Mouse (Mus musculus): ENCODE data around the gene Usp32. TPM values are rescaled to one million over a fixed set of nuclear protein-coding genes. Genes with fewer than 3 reads are reported as not detected.

Usp32 gene
- polyA plus RNA-seq, 1 experiment from 2014 or later: 7.1 TPM

- H3K4me1 ChIP-seq (ENCODE audit: control insufficient read depth, insufficient read depth, low read length): no peaks in the 10 kb centered on the region
- no peak overlapping the region for H3K4me2 ChIP-seq (replicated peaks; ENCODE audit: low read depth, low read length)
- no peak overlapping the region for H3K9ac ChIP-seq (ENCODE audit: low read depth, low read length)
- H3K27ac ChIP-seq (ENCODE audit: low read depth, low read length): no peak overlapping the region
- H3K9me3 ChIP-seq (ENCODE audit: control insufficient read depth, low read length): no peaks in the 10 kb centered on the region
- no peak for ATAC-seq (ENCODE audit: low FRiP score, low TSS enrichment)
- no peak overlapping the region for H3K4me3 ChIP-seq (ENCODE audit: low read length)
- 0 out of 2 replicates have a peak, but pooled peaks cover 4% of the 10 kb centered on the region for H3K36me3 ChIP-seq (ENCODE audit: control insufficient read depth, insufficient read depth, low read length)
- H3K27me3 ChIP-seq (ENCODE audit: control insufficient read depth, insufficient read depth, low read length): no peaks in the 10 kb centered on the region
These were observed 30.0 kb downstream of the Usp32 start for GRCm38 (mm10) chr11:85109957-85110356.

DNA sequence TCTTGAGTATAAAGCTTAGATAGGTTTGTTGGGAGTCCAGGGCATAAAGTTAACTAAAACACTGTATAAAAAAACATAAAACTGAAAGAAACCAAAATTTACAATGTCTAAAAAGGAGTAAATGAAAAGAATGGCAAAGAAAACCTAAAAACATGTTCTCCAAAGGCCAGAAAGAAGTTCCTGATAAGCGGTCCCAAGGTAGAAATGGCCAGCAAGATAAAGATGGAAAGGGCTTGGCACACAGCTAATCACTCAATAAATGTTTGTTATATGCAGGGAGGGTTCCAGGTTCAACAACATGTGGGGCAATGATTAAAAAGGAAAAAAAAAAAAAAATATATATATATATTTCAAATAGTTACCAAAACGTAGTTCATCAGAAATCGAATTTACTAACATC, 32.7 kb downstream of the Usp32 start:
- Histone ChIP-seq H3K27ac (ENCODE audit: low read depth, low read length) (no peak overlapping the region), H3K9me3 (ENCODE audit: control insufficient read depth, low read length) (no peaks in the 10 kb centered on the region), H3K4me1 (ENCODE audit: control insufficient read depth, insufficient read depth, low read length) (no peaks in the 10 kb centered on the region), H3K27me3 (ENCODE audit: control insufficient read depth, insufficient read depth, low read length) (no peaks in the 10 kb centered on the region), H3K9ac (ENCODE audit: low read depth, low read length) (no peak overlapping the region), H3K4me2 (replicated peaks; ENCODE audit: low read depth, low read length) (no peak overlapping the region), H3K4me3 (ENCODE audit: low read length) (no peak overlapping the region), H3K36me3 (ENCODE audit: control insufficient read depth, insufficient read depth, low read length) (0 out of 2 replicates have a peak, but pooled peaks cover 4% of the 10 kb centered on the region)
- no peak for ATAC-seq (ENCODE audit: low FRiP score, low TSS enrichment)
- 92% methylated on average over 3 of the region's 3 CpGs for WGBS

DNA sequence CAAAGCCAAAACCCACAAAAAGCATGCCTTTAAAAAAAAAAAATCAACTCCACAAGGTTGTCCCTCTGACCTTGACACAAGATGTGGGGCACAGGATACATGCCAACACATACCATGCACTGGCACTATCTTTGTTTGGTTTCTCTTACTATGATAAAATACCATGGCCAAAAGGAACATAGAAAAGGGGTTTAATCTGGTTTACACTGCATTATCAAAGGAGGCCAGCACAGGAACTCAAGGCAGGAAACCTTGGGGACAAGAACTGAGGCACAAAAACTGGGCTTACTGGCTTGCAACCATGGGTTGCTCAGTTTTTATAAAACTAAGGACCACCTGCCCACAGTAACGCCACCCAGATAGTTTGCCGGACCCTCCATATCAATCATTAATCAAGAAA, 34.1 kb downstream of the Usp32 start:
- WGBS: 81% methylated on average over 2 of the region's 2 CpGs
- no peaks in the 10 kb centered on the region for H3K9me3 ChIP-seq (ENCODE audit: control insufficient read depth, low read length)
- no peak overlapping the region for H3K9ac ChIP-seq (ENCODE audit: low read depth, low read length)
- no peak overlapping the region for H3K4me3 ChIP-seq (ENCODE audit: low read length)
- no peak overlapping the region for H3K27ac ChIP-seq (ENCODE audit: low read depth, low read length)
- H3K4me1 ChIP-seq (ENCODE audit: control insufficient read depth, insufficient read depth, low read length): no peaks in the 10 kb centered on the region
- H3K4me2 ChIP-seq (replicated peaks; ENCODE audit: low read depth, low read length): no peak overlapping the region
- H3K36me3 ChIP-seq (ENCODE audit: control insufficient read depth, insufficient read depth, low read length): no peaks in the 10 kb centered on the region
- no peaks in the 10 kb centered on the region for H3K27me3 ChIP-seq (ENCODE audit: control insufficient read depth, insufficient read depth, low read length)
- ATAC-seq (ENCODE audit: low FRiP score, low TSS enrichment): no peak

GRCm38 (mm10) chr11:85103763-85104162, 36.2 kb downstream of the Usp32 start:
- no peak overlapping the region for H3K9ac ChIP-seq (ENCODE audit: low read depth, low read length)
- no peak for ATAC-seq (ENCODE audit: low FRiP score, low TSS enrichment)
- H3K4me2 ChIP-seq (replicated peaks; ENCODE audit: low read depth, low read length): no peak overlapping the region
- no peak overlapping the region for H3K4me3 ChIP-seq (ENCODE audit: low read length)
- no peaks in the 10 kb centered on the region for H3K36me3 ChIP-seq (ENCODE audit: control insufficient read depth, insufficient read depth, low read length)
- no peak overlapping the region for H3K27ac ChIP-seq (ENCODE audit: low read depth, low read length)
- 47% methylated on average over 2 of the region's 2 CpGs for WGBS
- H3K4me1 ChIP-seq (ENCODE audit: control insufficient read depth, insufficient read depth, low read length): no peaks in the 10 kb centered on the region
- H3K9me3 ChIP-seq (ENCODE audit: control insufficient read depth, low read length): no peaks in the 10 kb centered on the region
- no peaks in the 10 kb centered on the region for H3K27me3 ChIP-seq (ENCODE audit: control insufficient read depth, insufficient read depth, low read length)

DNA sequence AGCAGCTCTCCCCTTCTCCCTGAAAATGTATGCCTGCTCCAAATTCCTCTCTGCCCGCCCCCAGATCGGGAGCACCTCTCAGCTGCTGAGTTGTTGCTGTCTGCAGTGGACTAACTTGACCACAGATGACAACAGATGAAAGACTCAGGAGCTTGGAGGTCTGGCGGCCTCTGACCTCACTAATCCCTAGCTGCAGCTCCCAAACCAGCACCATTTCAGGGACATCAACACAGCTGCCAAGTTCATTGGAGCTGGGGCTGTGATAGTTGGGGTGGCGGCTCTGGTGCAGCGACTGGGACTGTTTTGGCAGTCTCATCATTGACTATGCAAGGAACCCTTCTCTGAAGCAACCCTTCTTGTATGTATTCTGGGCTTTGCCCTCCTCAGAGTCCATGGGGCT, 44.8 kb downstream of the Usp32 start:
- no peaks in the 10 kb centered on the region for H3K4me1 ChIP-seq (ENCODE audit: control insufficient read depth, insufficient read depth, low read length)
- WGBS: 64% methylated on average over 5 of the region's 5 CpGs
- H3K9me3 ChIP-seq (ENCODE audit: control insufficient read depth, low read length): no peaks in the 10 kb centered on the region
- H3K4me2 ChIP-seq (replicated peaks; ENCODE audit: low read depth, low read length): no peak overlapping the region
- no peaks in the 10 kb centered on the region for H3K27me3 ChIP-seq (ENCODE audit: control insufficient read depth, insufficient read depth, low read length)
- H3K9ac ChIP-seq (ENCODE audit: low read depth, low read length): no peak overlapping the region
- no peak overlapping the region for H3K4me3 ChIP-seq (ENCODE audit: low read length)
- no peak overlapping the region for H3K27ac ChIP-seq (ENCODE audit: low read depth, low read length)
- no peak for ATAC-seq (ENCODE audit: low FRiP score, low TSS enrichment)
- H3K36me3 ChIP-seq (ENCODE audit: control insufficient read depth, insufficient read depth, low read length): no peaks in the 10 kb centered on the region

GRCm38 (mm10) chr11:85086253-85086652, 53.7 kb downstream of the Usp32 start:
- H3K9me3 ChIP-seq (ENCODE audit: control insufficient read depth, low read length): no peaks in the 10 kb centered on the region
- no peak overlapping the region for H3K27ac ChIP-seq (ENCODE audit: low read depth, low read length)
- H3K36me3 ChIP-seq (ENCODE audit: control insufficient read depth, insufficient read depth, low read length): no peaks in the 10 kb centered on the region
- H3K9ac ChIP-seq (ENCODE audit: low read depth, low read length): no peak overlapping the region
- no peak overlapping the region for H3K4me2 ChIP-seq (replicated peaks; ENCODE audit: low read depth, low read length)
- no peak for ATAC-seq (ENCODE audit: low FRiP score, low TSS enrichment)
- no peaks in the 10 kb centered on the region for H3K4me1 ChIP-seq (ENCODE audit: control insufficient read depth, insufficient read depth, low read length)
- H3K4me3 ChIP-seq (ENCODE audit: low read length): no peak overlapping the region
- H3K27me3 ChIP-seq (ENCODE audit: control insufficient read depth, insufficient read depth, low read length): no peaks in the 10 kb centered on the region

GRCm38 (mm10) chr11:85067871-85068270, 72.1 kb downstream of the Usp32 start:
- H3K9ac ChIP-seq (ENCODE audit: low read depth, low read length): no peak overlapping the region
- H3K4me2 ChIP-seq (replicated peaks; ENCODE audit: low read depth, low read length): no peak overlapping the region
- no peaks in the 10 kb centered on the region for H3K4me1 ChIP-seq (ENCODE audit: control insufficient read depth, insufficient read depth, low read length)
- no peaks in the 10 kb centered on the region for H3K36me3 ChIP-seq (ENCODE audit: control insufficient read depth, insufficient read depth, low read length)
- no peak for ATAC-seq (ENCODE audit: low FRiP score, low TSS enrichment)
- H3K9me3 ChIP-seq (ENCODE audit: control insufficient read depth, low read length): no peaks in the 10 kb centered on the region
- WGBS: 98% methylated on average over 4 of the region's 4 CpGs
- no peak overlapping the region for H3K27ac ChIP-seq (ENCODE audit: low read depth, low read length)
- H3K27me3 ChIP-seq (ENCODE audit: control insufficient read depth, insufficient read depth, low read length): no peaks in the 10 kb centered on the region
- H3K4me3 ChIP-seq (ENCODE audit: low read length): no peak overlapping the region

DNA sequence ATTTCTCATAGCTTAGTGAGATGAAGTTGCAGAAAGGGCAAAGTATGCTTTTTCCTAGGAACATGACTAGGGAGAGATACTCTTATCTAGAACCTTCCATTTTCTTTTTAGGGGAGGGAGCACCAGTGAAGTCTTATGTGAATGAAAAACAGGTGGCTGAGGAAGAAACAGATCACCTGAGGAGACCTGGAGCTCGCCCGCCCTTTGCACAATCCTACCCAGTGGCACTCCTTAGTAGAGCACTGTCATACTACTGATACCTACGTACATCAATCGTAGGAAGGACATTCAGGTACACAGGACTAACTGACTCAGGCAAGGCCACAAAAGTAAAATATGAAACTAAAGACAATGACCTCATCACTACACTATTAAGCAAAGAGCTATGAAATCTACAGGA, 81.4 kb downstream of the Usp32 start:
- no peak overlapping the region for H3K4me2 ChIP-seq (replicated peaks; ENCODE audit: low read depth, low read length)
- no peak overlapping the region for H3K9ac ChIP-seq (ENCODE audit: low read depth, low read length)
- H3K4me3 ChIP-seq (ENCODE audit: low read length): no peak overlapping the region
- no peak for ATAC-seq (ENCODE audit: low FRiP score, low TSS enrichment)
- no peaks in the 10 kb centered on the region for H3K4me1 ChIP-seq (ENCODE audit: control insufficient read depth, insufficient read depth, low read length)
- peaks cover 2% of the 10 kb centered on the region; the same call in 1 of the 2 replicates for H3K36me3 ChIP-seq (ENCODE audit: control insufficient read depth, insufficient read depth, low read length)
- no peaks in the 10 kb centered on the region for H3K9me3 ChIP-seq (ENCODE audit: control insufficient read depth, low read length)
- 91% methylated on average over 4 of the region's 4 CpGs for WGBS
- no peak overlapping the region for H3K27ac ChIP-seq (ENCODE audit: low read depth, low read length)
- H3K27me3 ChIP-seq (ENCODE audit: control insufficient read depth, insufficient read depth, low read length): no peaks in the 10 kb centered on the region

DNA sequence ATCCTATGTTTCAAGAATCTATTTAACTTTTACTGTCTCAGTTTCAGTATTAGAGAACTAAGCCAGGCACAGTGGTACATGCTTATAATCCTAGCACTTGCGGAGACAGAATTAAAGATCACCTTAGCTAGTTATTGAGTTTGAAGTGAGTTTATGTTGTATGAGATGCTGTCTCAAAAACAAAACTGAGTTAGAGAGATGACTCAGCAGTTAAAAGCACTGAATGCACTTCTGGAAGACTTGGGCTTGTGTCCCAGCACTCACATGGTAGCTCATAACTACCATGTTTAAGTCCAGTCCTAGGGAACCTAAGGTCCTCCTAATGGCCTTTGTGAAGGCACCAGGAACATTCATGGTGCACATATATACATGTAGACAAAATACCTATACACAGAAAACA, 82.4 kb downstream of the Usp32 start:
- ATAC-seq (ENCODE audit: low FRiP score, low TSS enrichment): no peak
- no peak overlapping the region for H3K27ac ChIP-seq (ENCODE audit: low read depth, low read length)
- H3K9me3 ChIP-seq (ENCODE audit: control insufficient read depth, low read length): no peaks in the 10 kb centered on the region
- H3K36me3 ChIP-seq (ENCODE audit: control insufficient read depth, insufficient read depth, low read length): peaks cover 2% of the 10 kb centered on the region; the same call in 1 of the 2 replicates
- no peak overlapping the region for H3K4me3 ChIP-seq (ENCODE audit: low read length)
- no peak overlapping the region for H3K9ac ChIP-seq (ENCODE audit: low read depth, low read length)
- no peaks in the 10 kb centered on the region for H3K27me3 ChIP-seq (ENCODE audit: control insufficient read depth, insufficient read depth, low read length)
- H3K4me2 ChIP-seq (replicated peaks; ENCODE audit: low read depth, low read length): no peak overlapping the region
- WGBS: 95% methylated on average over 1 of the region's 1 CpGs
- no peaks in the 10 kb centered on the region for H3K4me1 ChIP-seq (ENCODE audit: control insufficient read depth, insufficient read depth, low read length)

GRCm38 (mm10) chr11:85056901-85057300, 83.1 kb downstream of the Usp32 start:
- H3K9ac ChIP-seq (ENCODE audit: low read depth, low read length): no peak overlapping the region
- peaks cover 2% of the 10 kb centered on the region; the same call in 1 of the 2 replicates for H3K36me3 ChIP-seq (ENCODE audit: control insufficient read depth, insufficient read depth, low read length)
- 89% methylated on average over 5 of the region's 5 CpGs for WGBS
- H3K27me3 ChIP-seq (ENCODE audit: control insufficient read depth, insufficient read depth, low read length): no peaks in the 10 kb centered on the region
- no peak overlapping the region for H3K27ac ChIP-seq (ENCODE audit: low read depth, low read length)
- H3K4me3 ChIP-seq (ENCODE audit: low read length): no peak overlapping the region
- ATAC-seq (ENCODE audit: low FRiP score, low TSS enrichment): no peak
- H3K4me2 ChIP-seq (replicated peaks; ENCODE audit: low read depth, low read length): no peak overlapping the region
- H3K4me1 ChIP-seq (ENCODE audit: control insufficient read depth, insufficient read depth, low read length): no peaks in the 10 kb centered on the region
- no peaks in the 10 kb centered on the region for H3K9me3 ChIP-seq (ENCODE audit: control insufficient read depth, low read length)
